Mouse (Mus musculus): ENCODE results near the gene Srgap2. TPM values are rescaled to one million over a fixed set of nuclear protein-coding genes. Genes with fewer than 3 reads are reported as not detected.

The Srgap2 gene
- polyA plus RNA-seq, 1 experiment from 2014 or later, result 25.3 TPM

DNA sequence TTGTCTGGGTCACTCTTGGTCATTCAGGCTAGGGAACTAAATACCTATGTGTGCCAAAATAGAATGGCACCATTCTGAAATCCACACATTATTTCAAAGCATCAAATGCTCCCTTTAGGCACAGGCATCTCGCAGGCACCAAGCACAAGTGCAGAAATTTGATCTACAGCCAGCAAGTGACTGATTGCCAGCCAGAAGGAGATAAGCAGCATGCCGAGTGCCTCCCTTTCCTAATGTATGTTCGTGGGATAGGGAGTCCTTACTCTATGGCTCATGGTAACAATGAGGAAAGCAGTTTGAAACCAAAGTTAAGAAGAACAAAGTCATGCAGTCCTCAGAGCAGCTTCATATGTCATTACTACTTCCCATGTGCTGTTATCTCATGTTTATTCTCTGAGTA is 107.8 kb downstream of the Srgap2 start:
- Histone ChIP-seq H3K36me3 (replicated peaks) (no peaks in the 10 kb centered on the region), H3K27me3 (replicated peaks) (no peaks in the 10 kb centered on the region), H3K27ac (peak overlapping the region; percentile 53), H3K4me1 (peaks cover 32% of the 10 kb centered on the region), H3K9me3 (no peaks in the 10 kb centered on the region), H3K4me3 (no peak overlapping the region), H3K4me2 (no peak overlapping the region), H3K9ac (no peak overlapping the region)
- no peak for ATAC-seq (replicated peaks)
- WGBS, result 51% methylated on average over 3 of the region's 3 CpGs

DNA sequence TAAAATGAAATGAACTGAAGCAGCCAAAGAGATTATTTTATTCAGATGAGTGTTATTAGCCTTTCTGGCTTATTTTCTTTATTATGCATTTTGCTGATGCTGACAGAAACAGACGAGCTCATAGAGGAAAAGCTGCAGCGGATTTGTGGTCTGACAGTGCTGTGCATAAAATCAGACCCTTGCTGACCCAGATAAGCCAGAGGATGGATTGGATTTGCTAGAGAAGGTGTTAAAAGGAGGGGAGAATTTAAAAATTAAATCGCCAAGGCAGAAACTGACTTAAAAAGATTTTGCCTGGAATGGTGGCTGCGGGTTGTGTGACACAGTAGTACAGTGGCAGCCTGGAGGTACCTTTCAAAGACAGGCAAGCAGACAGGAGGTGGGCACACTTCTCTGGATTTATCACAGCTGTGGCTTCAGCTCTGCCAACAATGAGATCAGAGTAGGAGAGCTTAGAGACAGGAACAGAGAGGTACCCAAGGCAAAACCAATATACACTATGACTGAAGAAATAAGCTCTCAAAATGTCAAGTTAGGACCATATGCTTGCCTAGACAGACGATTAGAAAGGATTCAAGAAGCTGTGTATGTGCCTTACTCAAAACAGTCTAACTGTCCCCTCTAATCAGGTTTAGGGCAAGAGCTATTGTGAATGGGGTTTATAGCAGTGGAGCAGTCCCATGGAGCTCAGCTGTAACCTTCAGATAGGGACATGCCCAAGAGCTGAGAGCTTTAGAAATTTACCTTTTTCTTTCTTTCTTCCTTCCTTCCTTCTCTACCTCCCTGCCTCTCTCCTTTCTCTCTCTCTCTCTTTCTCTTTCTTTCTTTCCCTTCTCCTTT is 109.1 kb downstream of the Srgap2 start:
- Histone ChIP-seq H3K27ac (peak overlapping the region; percentile 83), H3K4me3 (no peak overlapping the region; the same call in 1 of the 2 replicates), H3K27me3 (replicated peaks) (no peaks in the 10 kb centered on the region), H3K36me3 (replicated peaks) (no peaks in the 10 kb centered on the region), H3K9ac (no peak overlapping the region), H3K4me1 (peaks cover 32% of the 10 kb centered on the region), H3K4me2 (peak overlapping the region; percentile 21; the same call in 1 of the 2 replicates), H3K9me3 (no peaks in the 10 kb centered on the region)
- ATAC-seq (replicated peaks), result peak; percentile 91
- WGBS, result 34% methylated on average over 5 of the region's 5 CpGs

DNA sequence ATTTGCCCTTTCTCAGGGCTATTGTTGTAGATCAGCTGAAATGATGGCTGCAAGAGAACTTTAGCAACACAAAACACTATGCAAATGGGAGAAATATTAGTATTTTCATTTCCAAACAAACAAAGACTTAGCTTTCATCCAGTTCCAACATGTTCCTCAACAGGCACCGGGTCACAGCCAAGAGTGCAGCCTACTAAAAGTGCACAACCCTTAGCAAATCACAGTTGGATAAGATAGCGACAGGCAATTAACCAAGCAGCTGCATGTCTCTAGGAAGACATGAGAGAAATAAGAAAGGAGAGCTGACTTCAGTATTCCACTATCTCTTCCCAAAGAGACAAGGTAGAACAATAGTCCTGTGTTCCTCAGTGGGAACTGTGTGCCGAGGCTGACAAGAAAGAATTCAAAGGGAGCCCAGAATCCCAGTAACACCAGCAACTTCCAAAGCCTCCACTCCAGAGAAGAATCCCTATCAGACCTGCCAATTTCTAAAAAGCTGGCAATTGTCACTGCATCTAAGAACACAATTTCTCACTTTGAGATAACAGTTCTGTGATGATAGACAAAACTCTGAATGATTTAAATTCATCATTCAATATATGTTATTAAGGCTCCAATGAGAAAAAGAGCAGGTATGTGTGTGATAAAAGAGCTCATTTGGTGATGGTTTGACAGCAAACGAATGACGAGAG is 109.9 kb downstream of the Srgap2 start:
- no peaks in the 10 kb centered on the region for H3K36me3 ChIP-seq (replicated peaks)
- no peak overlapping the region for H3K9ac ChIP-seq
- peaks cover 32% of the 10 kb centered on the region for H3K4me1 ChIP-seq
- H3K27ac ChIP-seq, result peak overlapping the region; percentile 83
- peak overlapping the region; percentile 21; the same call in 1 of the 2 replicates for H3K4me2 ChIP-seq
- 48% methylated on average over 5 of the region's 5 CpGs for WGBS
- no peaks in the 10 kb centered on the region for H3K27me3 ChIP-seq (replicated peaks)
- peak; percentile 17; the same call in 1 of the 2 replicates for ATAC-seq (replicated peaks)
- no peaks in the 10 kb centered on the region for H3K9me3 ChIP-seq
- no peak overlapping the region for H3K4me3 ChIP-seq

DNA sequence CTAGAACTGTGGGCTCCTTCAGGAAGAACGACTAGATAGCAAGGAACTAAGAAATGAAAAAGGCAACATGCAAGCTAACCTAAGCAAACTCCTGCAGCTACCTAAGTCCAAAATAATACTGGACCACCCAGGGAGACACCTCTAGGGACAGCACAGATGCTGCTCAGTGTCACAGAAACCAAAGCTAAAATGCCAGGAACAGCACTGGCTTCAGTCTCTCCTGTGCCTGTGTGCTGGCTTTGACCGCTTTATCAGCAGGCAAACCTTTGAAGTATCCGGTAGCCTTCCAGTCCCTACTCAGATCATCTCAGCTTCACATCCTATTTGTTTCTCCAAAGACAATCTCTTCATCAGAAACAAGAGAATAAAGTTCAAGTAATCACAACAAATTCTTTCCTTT is 123.6 kb downstream of the Srgap2 start:
- Histone ChIP-seq H3K9ac (no peak overlapping the region), H3K4me1 (no peaks in the 10 kb centered on the region), H3K36me3 (replicated peaks) (no peaks in the 10 kb centered on the region), H3K4me2 (no peak overlapping the region), H3K9me3 (no peaks in the 10 kb centered on the region), H3K27ac (no peak overlapping the region), H3K27me3 (replicated peaks) (no peaks in the 10 kb centered on the region), H3K4me3 (no peak overlapping the region)
- no peak for ATAC-seq (replicated peaks)
- 76% methylated on average over 3 of the region's 3 CpGs for WGBS

DNA sequence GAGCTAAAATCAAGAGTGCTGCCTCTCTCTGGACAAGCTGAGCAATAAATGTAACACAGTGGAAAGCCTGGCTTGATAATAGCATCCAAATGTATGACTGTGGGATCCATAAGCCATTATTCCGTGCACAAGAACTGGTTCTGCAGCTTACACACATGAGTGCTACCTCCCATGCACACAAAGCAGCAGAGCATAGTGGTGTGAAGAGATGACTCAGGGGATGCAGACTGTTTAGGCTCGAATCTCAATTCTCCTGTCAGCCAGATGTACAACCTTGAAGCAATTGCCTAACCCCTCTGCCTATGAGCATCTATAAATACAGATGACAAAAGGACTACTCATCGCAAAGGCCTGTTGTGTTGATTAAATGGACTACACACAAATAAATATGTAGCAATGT is 126.3 kb downstream of the Srgap2 start:
- Histone ChIP-seq H3K36me3 (replicated peaks) (no peaks in the 10 kb centered on the region), H3K4me2 (no peak overlapping the region), H3K4me3 (no peak overlapping the region), H3K27ac (no peak overlapping the region), H3K27me3 (replicated peaks) (no peaks in the 10 kb centered on the region), H3K4me1 (no peaks in the 10 kb centered on the region), H3K9ac (no peak overlapping the region), H3K9me3 (no peaks in the 10 kb centered on the region)
- no peak for ATAC-seq (replicated peaks)
- 76% methylated on average over 3 of the region's 3 CpGs for WGBS

DNA sequence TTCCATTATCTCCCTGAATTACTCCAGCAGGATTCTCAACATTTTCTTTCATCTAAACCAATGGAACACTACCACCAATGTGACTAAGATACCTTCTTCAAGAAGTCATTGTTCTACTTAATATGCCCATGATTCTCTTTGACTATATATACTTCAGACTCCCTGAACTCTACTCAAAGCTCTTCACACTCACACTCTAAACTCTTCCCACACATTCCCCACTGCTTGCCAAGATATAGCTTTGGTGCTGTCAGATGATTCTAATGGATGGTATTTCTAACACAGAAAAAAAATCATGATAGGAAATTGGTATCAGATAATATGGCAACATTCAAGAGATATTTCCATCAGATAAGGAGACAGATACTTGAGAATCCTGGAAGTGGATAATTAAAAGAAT is 129.0 kb downstream of the Srgap2 start:
- no peak overlapping the region for H3K4me3 ChIP-seq
- no peak overlapping the region for H3K27ac ChIP-seq
- no peak overlapping the region for H3K9ac ChIP-seq
- no peaks in the 10 kb centered on the region for H3K9me3 ChIP-seq
- no peaks in the 10 kb centered on the region for H3K36me3 ChIP-seq (replicated peaks)
- no peaks in the 10 kb centered on the region for H3K27me3 ChIP-seq (replicated peaks)
- H3K4me1 ChIP-seq, result no peaks in the 10 kb centered on the region
- ATAC-seq (replicated peaks), result no peak
- no peak overlapping the region for H3K4me2 ChIP-seq

DNA sequence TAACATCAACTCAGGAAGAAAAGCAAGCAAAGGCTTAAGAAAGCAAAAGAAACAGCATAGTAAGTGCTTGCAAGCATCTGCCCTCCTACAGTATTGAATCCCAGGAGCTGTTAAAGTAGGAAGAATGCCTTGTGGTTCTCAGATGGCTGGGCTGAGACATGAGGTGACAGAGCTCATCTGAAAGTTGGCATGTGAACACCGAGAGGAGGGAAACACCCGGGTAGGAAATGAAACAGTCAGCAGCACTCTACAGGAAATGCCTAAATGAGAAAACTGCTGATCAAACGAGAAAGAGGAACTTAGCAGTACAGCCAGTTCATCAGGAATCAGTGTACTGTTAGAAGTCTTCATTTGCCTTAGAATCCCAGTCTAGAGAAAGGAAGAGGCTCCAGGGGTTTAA is 142.7 kb downstream of the Srgap2 start:
- peaks cover 5% of the 10 kb centered on the region; the same call in 1 of the 2 replicates for H3K4me1 ChIP-seq
- no peak for ATAC-seq (replicated peaks)
- H3K27ac ChIP-seq, result no peak overlapping the region

DNA sequence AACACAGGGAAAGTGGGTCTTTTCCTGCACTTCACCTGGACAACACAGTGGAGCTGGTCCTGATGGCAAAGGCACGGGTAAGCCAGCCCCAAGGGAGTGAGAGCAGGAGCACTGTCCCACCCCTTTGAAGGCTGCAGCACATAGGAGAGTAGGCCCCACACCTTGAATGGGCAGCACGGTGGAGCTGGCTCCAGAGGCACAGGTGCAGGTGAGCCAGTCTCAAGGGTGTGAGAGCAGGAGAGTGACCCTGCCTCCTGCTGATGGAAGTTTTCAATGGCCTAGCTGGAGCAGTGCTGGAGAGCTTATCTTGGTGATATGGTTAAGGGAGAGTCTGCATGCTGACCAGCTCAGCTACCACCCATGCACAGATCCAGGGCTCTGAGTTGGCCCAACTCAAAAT is 145.0 kb downstream of the Srgap2 start:
- no peaks in the 10 kb centered on the region for H3K36me3 ChIP-seq (replicated peaks)
- 0 out of 2 replicates have a peak, but pooled peaks have one; percentile 14 for ATAC-seq (replicated peaks)
- no peak overlapping the region for H3K4me2 ChIP-seq
- no peaks in the 10 kb centered on the region for H3K9me3 ChIP-seq
- peaks cover 11% of the 10 kb centered on the region; the same call in 1 of the 2 replicates for H3K4me1 ChIP-seq
- no peak overlapping the region for H3K9ac ChIP-seq
- no peak overlapping the region for H3K4me3 ChIP-seq
- 88% methylated on average over 2 of the region's 2 CpGs for WGBS
- no peak overlapping the region for H3K27ac ChIP-seq
- H3K27me3 ChIP-seq (replicated peaks), result no peaks in the 10 kb centered on the region

More for the DNA sequence above, 142.7 kb downstream of the Srgap2 start:
- Histone ChIP-seq H3K36me3 (replicated peaks) (no peaks in the 10 kb centered on the region), H3K4me3 (no peak overlapping the region), H3K4me2 (no peak overlapping the region), H3K9ac (no peak overlapping the region), H3K27me3 (replicated peaks) (no peaks in the 10 kb centered on the region), H3K9me3 (no peaks in the 10 kb centered on the region)
- WGBS, result 73% methylated on average over 3 of the region's 3 CpGs

DNA sequence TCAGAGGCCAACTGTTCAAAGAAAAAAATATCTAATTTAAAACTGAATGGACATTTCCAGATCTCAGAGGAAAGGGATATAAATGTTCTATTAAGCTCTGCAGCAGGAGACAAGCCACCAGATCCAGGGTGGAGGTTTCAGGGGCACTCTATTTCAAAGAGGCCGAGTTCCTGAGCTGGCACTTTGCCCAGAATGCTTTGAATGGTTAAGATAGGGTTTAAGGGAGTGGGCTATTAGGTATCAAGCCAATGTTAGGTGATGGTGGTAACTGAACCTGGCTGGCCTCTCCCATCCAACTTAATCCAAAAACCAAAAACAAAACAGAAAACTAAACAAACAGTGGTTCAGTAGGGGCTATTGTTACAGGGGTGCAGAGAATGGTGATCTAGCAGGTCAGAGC is 146.9 kb downstream of the Srgap2 start:
- Histone ChIP-seq H3K9ac (no peak overlapping the region), H3K9me3 (no peaks in the 10 kb centered on the region), H3K4me1 (peaks cover 11% of the 10 kb centered on the region; the same call in 1 of the 2 replicates), H3K27ac (no peak overlapping the region), H3K4me2 (no peak overlapping the region), H3K27me3 (replicated peaks) (no peaks in the 10 kb centered on the region), H3K36me3 (replicated peaks) (no peaks in the 10 kb centered on the region), H3K4me3 (no peak overlapping the region)
- no peak for ATAC-seq (replicated peaks)
- 29% methylated on average over 1 of the region's 1 CpGs for WGBS

DNA sequence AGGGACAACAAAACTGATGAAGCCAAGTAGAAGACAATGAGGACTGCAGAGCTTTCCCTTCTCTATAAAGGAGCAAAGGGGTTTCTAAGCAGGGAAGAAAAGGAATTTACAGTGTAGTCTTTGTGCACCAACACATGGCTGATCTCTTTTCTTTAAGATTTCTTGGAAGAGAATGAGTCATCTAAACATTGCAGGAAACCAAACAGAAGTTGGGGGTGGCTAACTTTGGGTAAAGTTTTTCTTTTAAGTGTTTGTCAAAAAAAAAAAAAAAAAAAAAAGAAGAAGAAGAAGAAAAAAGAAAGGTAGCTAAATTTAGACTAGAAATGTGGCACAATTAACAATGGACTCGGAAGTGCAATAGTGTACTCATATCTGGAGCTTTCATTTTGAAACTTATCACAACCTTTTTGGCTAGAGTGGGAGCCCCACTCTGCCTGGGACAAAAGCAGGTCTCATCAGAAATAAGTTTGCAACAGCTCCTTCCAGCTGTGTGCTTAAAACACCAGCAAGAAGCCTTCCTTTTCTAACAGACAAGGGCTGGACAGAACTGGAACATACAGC is 148.2 kb downstream of the Srgap2 start:
- no peak overlapping the region for H3K4me2 ChIP-seq
- H3K4me1 ChIP-seq, result peaks cover 11% of the 10 kb centered on the region; the same call in 1 of the 2 replicates
- no peak overlapping the region for H3K9ac ChIP-seq
- 82% methylated on average over 1 of the region's 1 CpGs for WGBS
- no peak for ATAC-seq (replicated peaks)
- H3K27me3 ChIP-seq (replicated peaks), result no peaks in the 10 kb centered on the region
- no peaks in the 10 kb centered on the region for H3K36me3 ChIP-seq (replicated peaks)
- H3K4me3 ChIP-seq, result no peak overlapping the region
- H3K27ac ChIP-seq, result peak overlapping the region; percentile 43
- no peaks in the 10 kb centered on the region for H3K9me3 ChIP-seq

DNA sequence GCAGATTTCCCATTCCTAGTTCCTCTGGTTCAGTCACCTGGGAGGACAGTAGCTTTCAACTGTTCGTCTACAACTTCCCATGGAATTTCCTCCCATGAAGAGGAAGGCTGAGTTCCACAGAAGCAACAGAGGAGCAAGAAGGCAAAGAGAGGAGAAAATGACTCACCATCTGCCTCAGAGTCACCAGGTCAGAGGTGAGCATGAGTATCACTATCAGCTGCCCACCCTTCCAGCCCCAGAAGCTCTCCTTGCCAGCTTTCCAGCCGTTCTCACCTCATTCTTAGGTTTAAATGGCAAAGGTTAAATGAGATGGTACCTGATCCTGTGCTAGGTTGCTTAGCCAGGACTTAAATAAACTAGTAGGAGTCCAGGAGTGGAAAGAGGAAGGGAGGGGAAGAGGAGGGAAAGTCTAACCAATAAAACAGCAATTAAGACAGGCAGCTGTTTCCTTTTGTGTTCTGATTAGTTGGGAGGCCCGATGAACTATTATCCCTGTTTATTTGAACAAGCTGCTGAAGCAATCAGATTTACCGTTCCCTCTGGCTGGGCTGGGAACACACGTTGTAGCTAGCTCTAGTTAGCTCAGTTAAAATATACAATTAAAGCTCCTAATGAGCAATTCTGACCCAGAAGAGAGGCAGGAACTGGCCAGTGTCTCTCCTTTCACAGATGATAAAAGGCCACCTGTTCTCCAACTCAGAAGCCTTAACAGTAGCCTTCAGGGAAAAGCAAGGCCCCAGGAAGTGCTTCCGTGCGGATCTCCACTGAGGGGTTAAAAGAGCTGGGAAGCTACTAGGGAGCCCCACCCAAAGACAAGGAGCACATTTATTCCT is 148.9 kb downstream of the Srgap2 start:
- no peak for ATAC-seq (replicated peaks)
- no peaks in the 10 kb centered on the region for H3K36me3 ChIP-seq (replicated peaks)
- H3K4me2 ChIP-seq, result no peak overlapping the region
- 60% methylated on average over 7 of the region's 7 CpGs for WGBS
- H3K4me3 ChIP-seq, result no peak overlapping the region
- H3K27me3 ChIP-seq (replicated peaks), result no peaks in the 10 kb centered on the region
- no peaks in the 10 kb centered on the region for H3K9me3 ChIP-seq
- peaks cover 11% of the 10 kb centered on the region; the same call in 1 of the 2 replicates for H3K4me1 ChIP-seq
- H3K9ac ChIP-seq, result no peak overlapping the region
- H3K27ac ChIP-seq, result peak overlapping the region; percentile 43

DNA sequence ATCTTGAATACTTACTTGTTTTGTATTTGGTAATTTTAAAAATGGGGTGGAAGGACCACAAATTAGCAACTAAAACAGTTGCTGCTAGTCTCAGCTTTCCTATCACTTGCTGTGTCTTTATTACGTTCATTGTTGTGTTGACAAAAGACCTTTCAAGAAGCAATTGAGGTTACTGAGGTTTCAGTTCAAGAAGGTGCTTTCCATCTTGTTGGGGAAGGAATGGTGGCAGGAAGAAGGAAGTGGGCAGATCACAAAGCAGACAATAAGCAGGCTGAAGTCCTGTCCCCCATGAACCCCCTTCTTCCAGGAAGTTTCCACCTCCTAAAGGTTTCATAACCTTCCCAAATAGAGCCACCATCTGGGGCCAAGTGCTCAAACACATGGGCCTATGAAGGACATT is 161.3 kb downstream of the Srgap2 start:
- Histone ChIP-seq H3K27me3 (replicated peaks) (no peaks in the 10 kb centered on the region), H3K4me1 (no peaks in the 10 kb centered on the region), H3K4me2 (no peak overlapping the region), H3K9me3 (no peaks in the 10 kb centered on the region), H3K36me3 (replicated peaks) (no peaks in the 10 kb centered on the region), H3K4me3 (no peak overlapping the region), H3K9ac (no peak overlapping the region), H3K27ac (no peak overlapping the region)
- WGBS, result 75% methylated on average over 1 of the region's 1 CpGs
- ATAC-seq (replicated peaks), result no peak
